Mouse (Mus musculus): Measurements from ENCODE around the gene Cask. TPM values are rescaled to one million over a fixed set of nuclear protein-coding genes. Genes with fewer than 3 reads are reported as not detected.

The Cask gene
- polyA plus RNA-seq, 1 experiment from 2014 or later = 16.4 TPM

GRCm38 (mm10) chrX:13554504-13554903 is 296.7 kb downstream of the Cask start:
- no peaks in the 10 kb centered on the region for H3K9me3 ChIP-seq

GRCm38 (mm10) chrX:13552288-13552687 is 298.9 kb downstream of the Cask start:
- no peaks in the 10 kb centered on the region for H3K9me3 ChIP-seq
- WGBS = 70% methylated on average over 2 of the region's 2 CpGs
- no peak for ATAC-seq (ENCODE audit: insufficient read depth, low FRiP score, low read depth)
- no peak overlapping the region for H3K4me3 ChIP-seq (replicated peaks)
- no peak overlapping the region for H3K9ac ChIP-seq
- no peaks in the 10 kb centered on the region for H3K27me3 ChIP-seq (replicated peaks)
- H3K4me2 ChIP-seq = no peak overlapping the region
- no peaks in the 10 kb centered on the region for H3K36me3 ChIP-seq
- no peaks in the 10 kb centered on the region for H3K4me1 ChIP-seq
- no peak overlapping the region for H3K27ac ChIP-seq

More at GRCm38 (mm10) chrX:13554504-13554903, 296.7 kb downstream of the Cask start:
- H3K36me3 ChIP-seq = no peaks in the 10 kb centered on the region
- H3K4me1 ChIP-seq = no peaks in the 10 kb centered on the region
- no peak overlapping the region for H3K9ac ChIP-seq
- H3K27me3 ChIP-seq (replicated peaks) = no peaks in the 10 kb centered on the region
- H3K27ac ChIP-seq = no peak overlapping the region
- no peak for ATAC-seq (ENCODE audit: insufficient read depth, low FRiP score, low read depth)
- no peak overlapping the region for H3K4me3 ChIP-seq (replicated peaks)
- no peak overlapping the region for H3K4me2 ChIP-seq
- WGBS = 77% methylated on average over 3 of the region's 3 CpGs

- H3K27ac ChIP-seq = no peak overlapping the region
- WGBS = 69% methylated on average over 4 of the region's 4 CpGs
- H3K4me1 ChIP-seq = no peaks in the 10 kb centered on the region
- no peak overlapping the region for H3K4me2 ChIP-seq
- H3K9me3 ChIP-seq = no peaks in the 10 kb centered on the region
- H3K27me3 ChIP-seq (replicated peaks) = no peaks in the 10 kb centered on the region
- no peaks in the 10 kb centered on the region for H3K36me3 ChIP-seq
- no peak overlapping the region for H3K4me3 ChIP-seq (replicated peaks)
- no peak for ATAC-seq (ENCODE audit: insufficient read depth, low FRiP score, low read depth)
- H3K9ac ChIP-seq = no peak overlapping the region
These were observed 299.6 kb downstream of the Cask start for GRCm38 (mm10) chrX:13551566-13551965.

- H3K27ac ChIP-seq = no peak overlapping the region
- 81% methylated on average over 4 of the region's 4 CpGs for WGBS
- ATAC-seq (ENCODE audit: insufficient read depth, low FRiP score, low read depth) = no peak
These were observed 302.1 kb downstream of the Cask start for GRCm38 (mm10) chrX:13549100-13549499.

GRCm38 (mm10) chrX:13521288-13521687 is 329.9 kb downstream of the Cask start:
- Histone ChIP-seq H3K27me3 (replicated peaks) (no peaks in the 10 kb centered on the region), H3K9ac (no peak overlapping the region), H3K4me2 (no peak overlapping the region), H3K4me3 (replicated peaks) (no peak overlapping the region), H3K4me1 (no peaks in the 10 kb centered on the region), H3K27ac (no peak overlapping the region), H3K36me3 (no peaks in the 10 kb centered on the region), H3K9me3 (no peaks in the 10 kb centered on the region)
- 86% methylated on average over 8 of the region's 8 CpGs for WGBS
- ATAC-seq (ENCODE audit: insufficient read depth, low FRiP score, low read depth) = no peak

More at GRCm38 (mm10) chrX:13549100-13549499, 302.1 kb downstream of the Cask start:
- no peaks in the 10 kb centered on the region for H3K9me3 ChIP-seq
- no peak overlapping the region for H3K4me3 ChIP-seq (replicated peaks)
- no peaks in the 10 kb centered on the region for H3K4me1 ChIP-seq
- no peak overlapping the region for H3K9ac ChIP-seq
- H3K27me3 ChIP-seq (replicated peaks) = no peaks in the 10 kb centered on the region
- no peak overlapping the region for H3K4me2 ChIP-seq
- no peaks in the 10 kb centered on the region for H3K36me3 ChIP-seq

GRCm38 (mm10) chrX:13520566-13520965 is 330.6 kb downstream of the Cask start:
- no peak for ATAC-seq (ENCODE audit: insufficient read depth, low FRiP score, low read depth)
- WGBS = 89% methylated on average over 4 of the region's 4 CpGs
- Histone ChIP-seq H3K9ac (no peak overlapping the region), H3K9me3 (no peaks in the 10 kb centered on the region), H3K27me3 (replicated peaks) (no peaks in the 10 kb centered on the region), H3K36me3 (no peaks in the 10 kb centered on the region), H3K4me2 (no peak overlapping the region), H3K4me3 (replicated peaks) (no peak overlapping the region), H3K4me1 (no peaks in the 10 kb centered on the region), H3K27ac (no peak overlapping the region)

GRCm38 (mm10) chrX:13519408-13519783 is 331.8 kb downstream of the Cask start:
- H3K27me3 ChIP-seq (replicated peaks) = no peaks in the 10 kb centered on the region
- no peaks in the 10 kb centered on the region for H3K36me3 ChIP-seq
- H3K4me1 ChIP-seq = no peaks in the 10 kb centered on the region
- H3K9ac ChIP-seq = no peak overlapping the region
- H3K9me3 ChIP-seq = no peaks in the 10 kb centered on the region
- ATAC-seq (ENCODE audit: insufficient read depth, low FRiP score, low read depth) = no peak
- WGBS = 69% methylated on average over 5 of the region's 5 CpGs
- H3K27ac ChIP-seq = no peak overlapping the region
- no peak overlapping the region for H3K4me2 ChIP-seq
- H3K4me3 ChIP-seq (replicated peaks) = no peak overlapping the region

- Histone ChIP-seq H3K4me1 (no peaks in the 10 kb centered on the region), H3K9ac (no peak overlapping the region), H3K4me2 (no peak overlapping the region), H3K27ac (no peak overlapping the region), H3K27me3 (replicated peaks) (no peaks in the 10 kb centered on the region), H3K4me3 (replicated peaks) (no peak overlapping the region), H3K36me3 (no peaks in the 10 kb centered on the region), H3K9me3 (no peaks in the 10 kb centered on the region)
- ATAC-seq (ENCODE audit: insufficient read depth, low FRiP score, low read depth) = no peak
- 77% methylated on average over 4 of the region's 4 CpGs for WGBS
These were observed 332.3 kb downstream of the Cask start for GRCm38 (mm10) chrX:13518781-13519407.

GRCm38 (mm10) chrX:13518019-13518418 is 333.1 kb downstream of the Cask start:
- Histone ChIP-seq H3K27me3 (replicated peaks) (no peaks in the 10 kb centered on the region), H3K4me2 (no peak overlapping the region), H3K4me3 (replicated peaks) (no peak overlapping the region), H3K9ac (no peak overlapping the region), H3K4me1 (no peaks in the 10 kb centered on the region), H3K9me3 (no peaks in the 10 kb centered on the region), H3K27ac (no peak overlapping the region), H3K36me3 (no peaks in the 10 kb centered on the region)
- 76% methylated on average over 10 of the region's 10 CpGs for WGBS
- no peak for ATAC-seq (ENCODE audit: insufficient read depth, low FRiP score, low read depth)

GRCm38 (mm10) chrX:13516451-13516850 is 334.7 kb downstream of the Cask start:
- no peak overlapping the region for H3K4me3 ChIP-seq (replicated peaks)
- H3K27me3 ChIP-seq (replicated peaks) = no peaks in the 10 kb centered on the region
- H3K36me3 ChIP-seq = no peaks in the 10 kb centered on the region
- WGBS = 87% methylated on average over 6 of the region's 6 CpGs
- H3K9me3 ChIP-seq = no peaks in the 10 kb centered on the region
- no peak overlapping the region for H3K4me2 ChIP-seq
- no peaks in the 10 kb centered on the region for H3K4me1 ChIP-seq
- H3K27ac ChIP-seq = no peak overlapping the region
- ATAC-seq (ENCODE audit: insufficient read depth, low FRiP score, low read depth) = no peak
- H3K9ac ChIP-seq = no peak overlapping the region

- no peak overlapping the region for H3K4me2 ChIP-seq
- ATAC-seq (ENCODE audit: insufficient read depth, low FRiP score, low read depth) = no peak
- WGBS = 85% methylated on average over 5 of the region's 5 CpGs
- H3K4me1 ChIP-seq = no peaks in the 10 kb centered on the region
- no peak overlapping the region for H3K9ac ChIP-seq
- H3K9me3 ChIP-seq = no peaks in the 10 kb centered on the region
- H3K27me3 ChIP-seq (replicated peaks) = no peaks in the 10 kb centered on the region
- no peak overlapping the region for H3K4me3 ChIP-seq (replicated peaks)
- H3K27ac ChIP-seq = no peak overlapping the region
- no peaks in the 10 kb centered on the region for H3K36me3 ChIP-seq
These were observed 337.3 kb downstream of the Cask start for GRCm38 (mm10) chrX:13513864-13514263.

GRCm38 (mm10) chrX:13513127-13513526 is 338.0 kb downstream of the Cask start:
- H3K4me2 ChIP-seq = no peak overlapping the region
- no peak for ATAC-seq (ENCODE audit: insufficient read depth, low FRiP score, low read depth)
- H3K36me3 ChIP-seq = no peaks in the 10 kb centered on the region
- H3K27ac ChIP-seq = no peak overlapping the region
- H3K4me3 ChIP-seq (replicated peaks) = no peak overlapping the region
- no peaks in the 10 kb centered on the region for H3K4me1 ChIP-seq
- H3K9me3 ChIP-seq = no peaks in the 10 kb centered on the region
- 50% methylated on average over 2 of the region's 2 CpGs for WGBS
- no peak overlapping the region for H3K9ac ChIP-seq
- H3K27me3 ChIP-seq (replicated peaks) = no peaks in the 10 kb centered on the region

- H3K4me3 ChIP-seq (replicated peaks) = no peak overlapping the region
- H3K9ac ChIP-seq = no peak overlapping the region
- H3K4me1 ChIP-seq = no peaks in the 10 kb centered on the region
- WGBS = 41% methylated on average over 2 of the region's 2 CpGs
- H3K27me3 ChIP-seq (replicated peaks) = no peaks in the 10 kb centered on the region
- no peak overlapping the region for H3K4me2 ChIP-seq
- no peak; the same call in 1 of the 2 replicates for ATAC-seq (ENCODE audit: insufficient read depth, low FRiP score, low read depth)
- no peak overlapping the region for H3K27ac ChIP-seq
- no peaks in the 10 kb centered on the region for H3K36me3 ChIP-seq
- no peaks in the 10 kb centered on the region for H3K9me3 ChIP-seq
These were observed 344.8 kb downstream of the Cask start for GRCm38 (mm10) chrX:13506376-13506775.

Data from stomach, embryonic 15.5 days (tissue).